8 mouse cellular contexts compared by ENCODE assay signal in genomic region chr6:83506258-83507167, GRCm38 (mm10). TPM values are rescaled to one million over a fixed set of nuclear protein-coding genes. Genes with fewer than 3 reads are reported as not detected.
DNase-seq lines count a peak whose midpoint lies in the region; ATAC-seq lines count a peak whose summit lies in the region.

Gene Dguok, minus strand, starts transcription at chr6:83506969.

- under 1% methylated on average over 54 of the region's 54 CpGs for WGBS in heart, embryonic 13.5 days
- under 1% methylated on average over 54 of the region's 54 CpGs for WGBS in liver, embryonic 12.5 days (ENCODE audit: insufficient replicate concordance)
- under 1% methylated on average over 54 of the region's 54 CpGs for WGBS in stomach, embryonic 15.5 days

- peak within 1 kb of the TSS; percentile 78 for H3K4me2 ChIP-seq in heart, embryonic 13.5 days
- H3K4me2 ChIP-seq in liver, embryonic 12.5 days = peak within 1 kb of the TSS; percentile 89
- H3K4me2 ChIP-seq in stomach, embryonic 15.5 days = peak within 1 kb of the TSS; percentile 66

- H3K36me3 ChIP-seq in heart, embryonic 13.5 days = no peaks in the 10 kb centered on the region
- H3K36me3 ChIP-seq in liver, embryonic 12.5 days = 0 out of 2 replicates have a peak, but pooled peaks cover 3% of the 10 kb centered on the region
- no peaks in the 10 kb centered on the region for H3K36me3 ChIP-seq in stomach, embryonic 15.5 days

- peak; percentile 97 for ATAC-seq in heart, embryonic 13.5 days (ENCODE audit: extremely low read depth, insufficient number of reproducible peaks, low FRiP score, low TSS enrichment)
- ATAC-seq in liver, embryonic 12.5 days = peak; percentile 95
- peak; percentile 98 for ATAC-seq in stomach, embryonic 15.5 days (ENCODE audit: insufficient read depth, low FRiP score, low read depth)

- no peaks in the 10 kb centered on the region for H3K27me3 ChIP-seq in heart, embryonic 13.5 days (replicated peaks)
- no peaks in the 10 kb centered on the region for H3K27me3 ChIP-seq in liver, embryonic 12.5 days (replicated peaks)
- H3K27me3 ChIP-seq in stomach, embryonic 15.5 days (replicated peaks) = no peaks in the 10 kb centered on the region

- H3K27ac ChIP-seq in brown adipose tissue, adult 24 weeks (replicated peaks; ENCODE audit: low read depth, low read length) = peak within 1 kb of the TSS; percentile 92
- H3K27ac ChIP-seq in heart, embryonic 13.5 days (replicated peaks) = peak within 1 kb of the TSS; percentile 96
- H3K27ac ChIP-seq in liver, embryonic 12.5 days = peak within 1 kb of the TSS; percentile 100
- peak within 1 kb of the TSS; percentile 99 for H3K27ac ChIP-seq in stomach, embryonic 15.5 days

- peak within 1 kb of the TSS; percentile 89 for H3K9ac ChIP-seq in heart, embryonic 13.5 days
- H3K9ac ChIP-seq in liver, embryonic 12.5 days = peak within 1 kb of the TSS; percentile 81
- peak within 1 kb of the TSS; percentile 85 for H3K9ac ChIP-seq in stomach, embryonic 15.5 days

- peak; percentile 100 for DNase-seq in CD4-positive, CD25-positive, alpha-beta regulatory T cell, adult 2 months (ENCODE audit: low read depth, low spot score)
- peak; percentile 93 for DNase-seq in fat pad, adult 2 months (ENCODE audit: extremely low read depth, low read depth, low spot score)
- DNase-seq in kidney, postnatal 10 days = peak; percentile 98
- peak; percentile 98 to 99 for DNase-seq in natural killer cell, adult 2 months (ENCODE audit: low spot score in 2 of 2)

- peaks cover 16% of the 10 kb centered on the region for H3K4me1 ChIP-seq in brown adipose tissue, adult 24 weeks (ENCODE audit: control insufficient read depth, insufficient read depth, insufficient read length, low read length)
- peaks cover 28% of the 10 kb centered on the region for H3K4me1 ChIP-seq in heart, embryonic 13.5 days
- peaks cover 35% of the 10 kb centered on the region for H3K4me1 ChIP-seq in liver, embryonic 12.5 days
- peaks cover 11% of the 10 kb centered on the region; the same call in 1 of the 2 replicates for H3K4me1 ChIP-seq in stomach, embryonic 15.5 days

- no peaks in the 10 kb centered on the region for H3K9me3 ChIP-seq in heart, embryonic 13.5 days
- H3K9me3 ChIP-seq in liver, embryonic 12.5 days (replicated peaks) = no peaks in the 10 kb centered on the region
- H3K9me3 ChIP-seq in stomach, embryonic 15.5 days = no peaks in the 10 kb centered on the region

- peak within 1 kb of the TSS; percentile 83 for H3K4me3 ChIP-seq in brown adipose tissue, adult 24 weeks (ENCODE audit: insufficient read depth, low read depth, low read length)
- peak within 1 kb of the TSS; percentile 79 for H3K4me3 ChIP-seq in heart, embryonic 13.5 days
- peak within 1 kb of the TSS; percentile 85 for H3K4me3 ChIP-seq in liver, embryonic 12.5 days
- peak within 1 kb of the TSS; percentile 88 for H3K4me3 ChIP-seq in stomach, embryonic 15.5 days (replicated peaks)

RNA-seq across cellular contexts. Expression of gene Dguok, which starts in this region (rescaled TPM):
- polyA plus RNA-seq in brown adipose tissue, adult 24 weeks (2012; ENCODE audit: insufficient read depth, insufficient read length, missing spikeins) = 33.1 and 34.8 TPM in 2 replicates
- polyA plus RNA-seq in heart, embryonic 13.5 days (2015; fragmentation: Nextera tagmentation; extraction: Ambion mirVana) = 54.0 and 55.2 TPM in 2 replicates
- 28.2 and 30.4 TPM in 2 replicates for polyA plus RNA-seq in liver, embryonic 12.5 days (2016; fragmentation: Nextera tagmentation; extraction: Ambion mirVana)
- polyA plus RNA-seq in stomach, embryonic 15.5 days (2015; fragmentation: Nextera tagmentation; extraction: Ambion mirVana) = 74.3 and 76.2 TPM in 2 replicates

Comparison
In these comparisons a context has a peak if more than half of its experiments do, and no peak if none do; other contexts are left out.
1. Peak in every context shown above with its lines: DNase-seq, ATAC-seq, H3K4me3 ChIP-seq and H3K27ac ChIP-seq.